30 mouse cellular contexts compared by ENCODE assay signal in genomic region chr19:34571080-34571479, GRCm38 (mm10). TPM values are rescaled to one million over a fixed set of nuclear protein-coding genes. Genes with fewer than 3 reads are reported as not detected.
DNase-seq lines count a peak whose midpoint lies in the region; ATAC-seq and TF ChIP-seq lines count a peak whose summit lies in the region.
"Had no signal": no experiment of that assay in that cellular context is flagged by ENCODE, and none has a peak within 500 bp of the region (broad histone marks: within the 10 kb centered on the region; RNA-seq: fewer than 3 reads in every experiment).

No protein-coding gene starts in this region.

- no peak for TF ChIP-seq CTCF in intestine, postnatal 0 days (IDR thresholded peaks at IDR 0.05; ENCODE audit: low read depth)
- no peak for TF ChIP-seq CTCF in brain, embryonic 14.5 days (IDR thresholded peaks at IDR 0.05; ENCODE audit: borderline replicate concordance, extremely low read depth, insufficient read depth, insufficient read length)

- TF ChIP-seq POLR2A in brain, embryonic 14.5 days (IDR thresholded peaks at IDR 0.05; ENCODE audit: borderline replicate concordance, extremely low read depth, insufficient read depth, insufficient read length, poor library complexity, severe bottlenecking): no peak

- peak; percentile 79 for DNase-seq in heart, adult 11 months
- DNase-seq in heart, postnatal 36 days: no peak
- no peak for DNase-seq in midbrain, embryonic 11.5 days (ENCODE audit: low spot score, missing footprints)
- DNase-seq in brain, embryonic 14.5 days (ENCODE audit: low read depth): peak; percentile 19
- no peak for DNase-seq in cerebellum, adult 9-10 months
- DNase-seq: adrenal gland, adult 8-10 months; cerebellum, adult 11 months; cerebellum, postnatal 10 days; forebrain, postnatal 0 days; heart, postnatal 14 days; kidney, adult 11 months; kidney, postnatal 36 days; lung, embryonic 14.5 days; lung, postnatal 14 days; right cerebral cortex, postnatal 4 days; thymus, adult 18-20 months; thymus, postnatal 25 days had no signal

- 97% methylated on average over 1 of the region's 1 CpGs for WGBS in intestine, postnatal 0 days
- 100% methylated on average over 1 of the region's 1 CpGs for WGBS in intestine, embryonic 16.5 days
- 81% methylated on average over 1 of the region's 1 CpGs for WGBS in midbrain, embryonic 13.5 days
- WGBS in midbrain, embryonic 11.5 days: 79% methylated on average over 1 of the region's 1 CpGs

- no peak overlapping the region for H3K4me3 ChIP-seq in intestine, postnatal 0 days (ENCODE audit: low read depth, low read length)
- no peak overlapping the region for H3K4me3 ChIP-seq in intestine, embryonic 16.5 days (ENCODE audit: low read length)
- no peak overlapping the region for H3K4me3 ChIP-seq in midbrain, embryonic 13.5 days (replicated peaks)
- H3K4me3 ChIP-seq in midbrain, embryonic 11.5 days (ENCODE audit: low read depth, low read length): no peak overlapping the region
- H3K4me3 ChIP-seq: embryonic facial prominence, embryonic 15.5 days; forebrain, embryonic 12.5 days; layer of hippocampus, adult 2 months; limb, embryonic 13.5 days had no signal

- 0 out of 2 replicates have a peak overlapping the region, but pooled peaks have one; percentile 6 for H3K4me2 ChIP-seq in intestine, postnatal 0 days (replicated peaks; ENCODE audit: low read depth)
- H3K4me2 ChIP-seq in intestine, embryonic 16.5 days (ENCODE audit: low read depth, low read length): no peak overlapping the region
- H3K4me2 ChIP-seq in midbrain, embryonic 13.5 days (replicated peaks): no peak overlapping the region
- no peak overlapping the region for H3K4me2 ChIP-seq in midbrain, embryonic 11.5 days
- H3K4me2 ChIP-seq: embryonic facial prominence, embryonic 15.5 days; forebrain, embryonic 12.5 days; limb, embryonic 13.5 days; lung, embryonic 14.5 days had no signal

- H3K27me3 ChIP-seq in intestine, postnatal 0 days (replicated peaks; ENCODE audit: control insufficient read depth, insufficient read depth, low read length): no peaks in the 10 kb centered on the region
- H3K27me3 ChIP-seq in intestine, embryonic 16.5 days (replicated peaks; ENCODE audit: control insufficient read depth, insufficient read depth, low read length): no peaks in the 10 kb centered on the region
- no peaks in the 10 kb centered on the region for H3K27me3 ChIP-seq in midbrain, embryonic 13.5 days
- no peaks in the 10 kb centered on the region for H3K27me3 ChIP-seq in midbrain, embryonic 11.5 days (ENCODE audit: control insufficient read depth, insufficient read depth, low read length)
- H3K27me3 ChIP-seq: embryonic facial prominence, embryonic 15.5 days; forebrain, embryonic 12.5 days; limb, embryonic 13.5 days had no signal

- H3K36me3 ChIP-seq in intestine, postnatal 0 days (ENCODE audit: control insufficient read depth, insufficient read depth): no peaks in the 10 kb centered on the region; the same call in 1 of the 2 replicates
- no peaks in the 10 kb centered on the region; the same call in 1 of the 2 replicates for H3K36me3 ChIP-seq in intestine, embryonic 16.5 days (ENCODE audit: control insufficient read depth, insufficient read depth, low read length)
- no peaks in the 10 kb centered on the region for H3K36me3 ChIP-seq in midbrain, embryonic 13.5 days
- no peaks in the 10 kb centered on the region for H3K36me3 ChIP-seq in midbrain, embryonic 11.5 days (ENCODE audit: control insufficient read depth, insufficient read depth, low read length)
- H3K36me3 ChIP-seq: forebrain, embryonic 12.5 days; G1E had no signal

- no peak overlapping the region for H3K9ac ChIP-seq in intestine, postnatal 0 days (ENCODE audit: low read depth, low read length)
- H3K9ac ChIP-seq in intestine, embryonic 16.5 days (ENCODE audit: low read depth, low read length): no peak overlapping the region
- no peak overlapping the region for H3K9ac ChIP-seq in midbrain, embryonic 13.5 days (replicated peaks)
- H3K9ac ChIP-seq in midbrain, embryonic 11.5 days (ENCODE audit: low read length): no peak overlapping the region
- H3K9ac ChIP-seq: embryonic facial prominence, embryonic 15.5 days; forebrain, embryonic 12.5 days; forebrain, postnatal 0 days; limb, embryonic 13.5 days; liver, embryonic 14.5 days; lung, embryonic 14.5 days had no signal

- H3K4me1 ChIP-seq in intestine, postnatal 0 days (replicated peaks; ENCODE audit: control insufficient read depth, insufficient read depth, low read length): 0 out of 2 replicates have a peak, but pooled peaks cover 3% of the 10 kb centered on the region
- H3K4me1 ChIP-seq in intestine, embryonic 16.5 days (ENCODE audit: control insufficient read depth, insufficient read depth, low read length): 0 out of 2 replicates have a peak, but pooled peaks cover 5% of the 10 kb centered on the region
- peaks cover 5% of the 10 kb centered on the region for H3K4me1 ChIP-seq in midbrain, embryonic 13.5 days (replicated peaks)
- H3K4me1 ChIP-seq in midbrain, embryonic 11.5 days (ENCODE audit: control insufficient read depth, insufficient read depth, low read length): no peaks in the 10 kb centered on the region
- H3K4me1 ChIP-seq: embryonic facial prominence, embryonic 15.5 days; forebrain, embryonic 12.5 days had no signal

- H3K9me3 ChIP-seq in intestine, postnatal 0 days (ENCODE audit: control insufficient read depth): no peaks in the 10 kb centered on the region
- no peaks in the 10 kb centered on the region for H3K9me3 ChIP-seq in intestine, embryonic 16.5 days (ENCODE audit: control insufficient read depth, low read length)
- H3K9me3 ChIP-seq in midbrain, embryonic 13.5 days: no peaks in the 10 kb centered on the region
- H3K9me3 ChIP-seq in midbrain, embryonic 11.5 days (ENCODE audit: control insufficient read depth, low read length): no peaks in the 10 kb centered on the region
- H3K9me3 ChIP-seq: embryonic facial prominence, embryonic 15.5 days; forebrain, embryonic 12.5 days; G1E; limb, embryonic 13.5 days had no signal

- H3K27ac ChIP-seq in intestine, postnatal 0 days (ENCODE audit: low read depth, low read length): no peak overlapping the region
- no peak overlapping the region for H3K27ac ChIP-seq in intestine, embryonic 16.5 days (ENCODE audit: low read length)
- no peak overlapping the region for H3K27ac ChIP-seq in midbrain, embryonic 13.5 days
- no peak overlapping the region for H3K27ac ChIP-seq in midbrain, embryonic 11.5 days (ENCODE audit: low read depth, low read length)
- H3K27ac ChIP-seq: embryonic facial prominence, embryonic 15.5 days; forebrain, embryonic 12.5 days; layer of hippocampus, adult 2 months; limb, embryonic 13.5 days; liver, embryonic 14.5 days; stomach, postnatal 0 days had no signal

- intact Hi-C loops in heart, postnatal 36 days (cut with DNase I): no loop called here

- no peak for ATAC-seq in intestine, postnatal 0 days
- no peak for ATAC-seq in intestine, embryonic 16.5 days
- peak; percentile 40; the same call in 1 of the 2 replicates for ATAC-seq in midbrain, embryonic 13.5 days
- ATAC-seq in midbrain, embryonic 11.5 days (ENCODE audit: low FRiP score): no peak
- ATAC-seq: forebrain, postnatal 0 days had no signal

RNA-seq across cellular contexts. Expression of gene Ifit3, which starts 12.3 kb away (rescaled TPM):
- total RNA-seq in heart, postnatal 36 days (2021): 1 to 10 TPM; 4.2 to 9.2 TPM
- polyA plus RNA-seq in intestine, postnatal 0 days (2015; fragmentation: Nextera tagmentation; extraction: Ambion mirVana): 43.5 and 50.2 TPM in 2 replicates
- 0.70 and 1.6 TPM in 2 replicates for polyA plus RNA-seq in intestine, embryonic 16.5 days (2015; fragmentation: Nextera tagmentation; extraction: Ambion mirVana)
- 0.61 and 0.92 TPM in 2 replicates for polyA plus RNA-seq in midbrain, embryonic 13.5 days (2015; fragmentation: Nextera tagmentation; extraction: Ambion mirVana)
- polyA plus RNA-seq in midbrain, embryonic 11.5 days (2014; fragmentation: Nextera tagmentation; extraction: Ambion mirVana): 0.50 and 0.78 TPM in 2 replicates
- 0.37 and 0.77 TPM in 2 replicates for polyA plus RNA-seq in brain, embryonic 14.5 days (2012; rRNA removed)
- polyA plus RNA-seq: G1E had no signal

RNA-seq across cellular contexts. Expression of gene Ifit2, which starts 20.6 kb away (rescaled TPM):
- 1 to 10 TPM; 5.8 to 6.5 TPM for total RNA-seq in heart, postnatal 36 days (2021)
- polyA plus RNA-seq in intestine, postnatal 0 days (2015; fragmentation: Nextera tagmentation; extraction: Ambion mirVana): 13.1 and 15.1 TPM in 2 replicates
- polyA plus RNA-seq in intestine, embryonic 16.5 days (2015; fragmentation: Nextera tagmentation; extraction: Ambion mirVana): 5.7 and 5.8 TPM in 2 replicates
- polyA plus RNA-seq in midbrain, embryonic 13.5 days (2015; fragmentation: Nextera tagmentation; extraction: Ambion mirVana): 3.3 and 5.4 TPM in 2 replicates
- polyA plus RNA-seq in midbrain, embryonic 11.5 days (2014; fragmentation: Nextera tagmentation; extraction: Ambion mirVana): 4.7 and 5.0 TPM in 2 replicates
- polyA plus RNA-seq in brain, embryonic 14.5 days (2012; rRNA removed): 2.8 and 2.9 TPM in 2 replicates
- polyA plus RNA-seq: G1E had no signal

RNA-seq across cellular contexts. Expression of gene Ifit1bl1, which starts 30.7 kb away (rescaled TPM):
- 1 to 10 TPM; 1.1 to 1.9 TPM for total RNA-seq in heart, postnatal 36 days (2021)
- 18.8 and 19.4 TPM in 2 replicates for polyA plus RNA-seq in intestine, postnatal 0 days (2015; fragmentation: Nextera tagmentation; extraction: Ambion mirVana)
- 0.86 and 0.88 TPM in 2 replicates for polyA plus RNA-seq in intestine, embryonic 16.5 days (2015; fragmentation: Nextera tagmentation; extraction: Ambion mirVana)
- 0.35 and 0.48 TPM in 2 replicates for polyA plus RNA-seq in midbrain, embryonic 13.5 days (2015; fragmentation: Nextera tagmentation; extraction: Ambion mirVana)
- 0.22 and 0.33 TPM in 2 replicates for polyA plus RNA-seq in midbrain, embryonic 11.5 days (2014; fragmentation: Nextera tagmentation; extraction: Ambion mirVana)
- 0.37 and 0.55 TPM in 2 replicates for polyA plus RNA-seq in brain, embryonic 14.5 days (2012; rRNA removed)
- total RNA-seq: common myeloid progenitor, adult 5-6 weeks; gastrocnemius, adult 8-10 months had no signal
- polyA plus RNA-seq: G1E had no signal

RNA-seq across cellular contexts. Expression of gene Ifit3b, which starts 36.7 kb away (rescaled TPM):
- total RNA-seq in heart, postnatal 36 days (2021): 1 to 10 TPM; 1.8 to 3.5 TPM
- 2.2 and 2.3 TPM in 2 replicates for polyA plus RNA-seq in intestine, postnatal 0 days (2015; fragmentation: Nextera tagmentation; extraction: Ambion mirVana)
- polyA plus RNA-seq in intestine, embryonic 16.5 days (2015; fragmentation: Nextera tagmentation; extraction: Ambion mirVana): 0.15 and 0.32 TPM in 2 replicates
- polyA plus RNA-seq in midbrain, embryonic 13.5 days (2015; fragmentation: Nextera tagmentation; extraction: Ambion mirVana): 0.16 and 0.18 TPM in 2 replicates
- 0.10 TPM in 1 of 2 replicates, not detected in the other for polyA plus RNA-seq in midbrain, embryonic 11.5 days (2014; fragmentation: Nextera tagmentation; extraction: Ambion mirVana)
- polyA plus RNA-seq in brain, embryonic 14.5 days (2012; rRNA removed): 0.05 and 0.08 TPM in 2 replicates
- total RNA-seq: common myeloid progenitor, adult 5-6 weeks; G1E; megakaryocyte progenitor cell, adult 5-6 weeks had no signal
- polyA plus RNA-seq: G1E; lung, embryonic 14.5 days had no signal

RNA-seq across cellular contexts. Expression of gene Lipa, which starts 43.8 kb away (rescaled TPM):
- total RNA-seq in heart, postnatal 36 days (2021): 10 to 100 TPM; 28.0 to 28.4 TPM
- 191 and 206 TPM in 2 replicates for polyA plus RNA-seq in intestine, postnatal 0 days (2015; fragmentation: Nextera tagmentation; extraction: Ambion mirVana)
- polyA plus RNA-seq in intestine, embryonic 16.5 days (2015; fragmentation: Nextera tagmentation; extraction: Ambion mirVana): 39.9 and 42.2 TPM in 2 replicates
- polyA plus RNA-seq in midbrain, embryonic 13.5 days (2015; fragmentation: Nextera tagmentation; extraction: Ambion mirVana): 21.2 and 22.4 TPM in 2 replicates
- polyA plus RNA-seq in midbrain, embryonic 11.5 days (2014; fragmentation: Nextera tagmentation; extraction: Ambion mirVana): 28.7 and 31.4 TPM in 2 replicates
- polyA plus RNA-seq in brain, embryonic 14.5 days (2012; rRNA removed): 18.9 and 20.0 TPM in 2 replicates
- polyA plus RNA-seq: G1E had no signal

Comparison
In these comparisons a context has a peak if more than half of its experiments do, and no peak if none do; other contexts are left out.
1. DNase-seq: peak in heart, adult 11 months (single experiment) and brain, embryonic 14.5 days (single experiment); none in heart, postnatal 36 days (0 of 2), midbrain, embryonic 11.5 days (single experiment) and cerebellum, adult 9-10 months (single experiment).
2. RNA of gene Ifit3, which starts 12.3 kb away (polyA plus RNA-seq): 43.5 to 50.2 TPM in intestine, postnatal 0 days; 0.61 to 0.92 TPM in midbrain, embryonic 13.5 days, 0.50 to 0.78 TPM in midbrain, embryonic 11.5 days, 0.37 to 0.77 TPM in brain, embryonic 14.5 days and 0.70 to 1.6 TPM in intestine, embryonic 16.5 days; every median in the first group is over 10 times any median in the second.
3. RNA of gene Ifit1bl1, which starts 30.7 kb away (polyA plus RNA-seq): 18.8 to 19.4 TPM in intestine, postnatal 0 days; 0.86 to 0.88 TPM in intestine, embryonic 16.5 days, 0.37 to 0.55 TPM in brain, embryonic 14.5 days, 0.35 to 0.48 TPM in midbrain, embryonic 13.5 days and 0.22 to 0.33 TPM in midbrain, embryonic 11.5 days; every median in the first group is over 10 times any median in the second.